Mouse (Mus musculus): Measurements from ENCODE around the gene Gm5862.
"Not testable (repeated sequence)": the region's sequence is repeated elsewhere in the genome, so short reads cannot be mapped to it uniquely, and the experiment has no call there.

The Gm5862 gene

DNA sequence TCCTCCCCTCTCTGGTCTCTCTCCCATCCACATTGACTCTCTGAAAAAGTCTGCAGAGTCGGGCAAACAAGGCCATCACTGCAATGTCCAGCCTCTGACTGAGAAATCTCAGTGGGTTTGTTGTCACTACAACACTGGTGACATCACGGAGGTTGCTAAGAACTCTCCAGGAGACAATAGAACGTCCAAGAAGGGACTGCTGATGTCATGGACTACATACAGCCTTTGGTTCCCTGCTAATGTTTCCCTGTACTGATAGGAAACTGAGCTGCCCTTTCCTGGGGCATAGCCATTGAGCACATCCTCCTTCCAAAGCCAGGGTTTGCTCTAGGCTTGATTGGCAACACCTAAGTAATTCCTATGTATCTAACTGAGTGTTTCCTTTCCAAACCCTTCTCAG is at the start of gene Gm5862:
TSS of gene Gm5862 (minus strand) at position 101 of the 400 bp plus-strand sequence.
- in situ Hi-C loops (cut with MboI; ENCODE audit: unreplicated experiment in 2 of 2), result not testable (repeated sequence)

DNA sequence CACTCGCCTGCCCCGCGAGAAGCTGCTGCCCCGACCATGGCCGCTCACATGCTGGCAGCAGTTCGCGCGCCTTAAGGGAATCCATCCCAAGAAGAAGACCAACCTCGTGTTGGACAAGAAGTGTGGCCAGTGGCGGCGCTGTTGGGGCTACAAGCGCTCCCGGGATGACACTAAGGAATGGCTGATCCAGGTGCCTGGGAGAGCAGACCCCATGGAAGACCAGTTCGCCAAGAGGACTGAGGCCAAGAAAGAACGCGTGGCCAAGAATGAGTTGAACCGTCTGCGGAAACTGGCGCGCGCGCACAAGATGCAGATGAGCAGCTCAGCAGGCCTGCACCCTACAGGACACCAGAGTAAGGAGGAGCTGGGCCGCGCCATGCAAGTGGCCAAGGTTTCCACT is 48.0 kb upstream of the Gm5862 start:
- in situ Hi-C loops (cut with MboI; ENCODE audit: unreplicated experiment in 2 of 2), result no loop called here

DNA sequence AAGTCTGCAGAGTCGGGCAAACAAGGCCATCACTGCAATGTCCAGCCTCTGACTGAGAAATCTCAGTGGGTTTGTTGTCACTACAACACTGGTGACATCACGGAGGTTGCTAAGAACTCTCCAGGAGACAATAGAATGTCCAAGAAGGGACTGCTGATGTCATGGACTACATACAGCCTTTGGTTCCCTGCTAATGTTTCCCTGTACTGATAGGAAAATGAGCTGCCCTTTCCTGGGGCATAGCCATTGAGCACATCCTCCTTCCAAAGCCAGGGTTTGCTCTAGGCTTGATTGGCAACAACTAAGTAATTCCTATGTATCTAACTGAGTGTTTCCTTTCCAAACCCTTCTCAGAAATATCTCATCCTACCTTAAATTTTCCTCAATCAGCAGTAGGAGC is 35.8 kb upstream of the Gm5862 start, which contains the start of gene Gm7347:
TSS of gene Gm7347 (minus strand) at position 101 of the 400 bp plus-strand sequence.
- in situ Hi-C loops (cut with MboI; ENCODE audit: unreplicated experiment in 2 of 2), result not testable (repeated sequence)

DNA sequence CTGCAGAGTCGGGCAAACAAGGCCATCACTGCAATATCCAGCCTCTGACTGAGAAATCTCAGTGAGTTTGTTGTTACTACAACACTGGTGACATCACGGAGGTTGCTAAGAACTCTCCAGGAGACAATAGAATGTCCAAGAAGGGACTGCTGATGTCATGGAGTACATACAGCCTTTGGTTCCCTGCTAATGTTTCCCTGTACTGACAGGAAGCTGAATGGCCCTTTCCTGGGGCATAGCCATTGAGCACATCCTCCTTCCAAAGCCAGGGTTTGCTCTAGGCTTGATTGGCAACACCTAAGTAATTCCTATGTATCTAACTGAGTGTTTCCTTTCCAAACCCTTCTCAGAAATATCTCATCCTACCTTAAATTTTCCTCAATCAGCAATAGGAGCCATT is 16.7 kb upstream of the Gm5862 start, which contains the start of gene Speer4a:
TSS of gene Speer4a (minus strand) at position 101 of the 400 bp plus-strand sequence.
- in situ Hi-C loops (cut with MboI; ENCODE audit: unreplicated experiment in 2 of 2), result loop anchor here in 1 of 2 experiments (25.0 kb wide), 1 partner anchor 102 kb away; the partner anchor contains the start of gene Gm21663

DNA sequence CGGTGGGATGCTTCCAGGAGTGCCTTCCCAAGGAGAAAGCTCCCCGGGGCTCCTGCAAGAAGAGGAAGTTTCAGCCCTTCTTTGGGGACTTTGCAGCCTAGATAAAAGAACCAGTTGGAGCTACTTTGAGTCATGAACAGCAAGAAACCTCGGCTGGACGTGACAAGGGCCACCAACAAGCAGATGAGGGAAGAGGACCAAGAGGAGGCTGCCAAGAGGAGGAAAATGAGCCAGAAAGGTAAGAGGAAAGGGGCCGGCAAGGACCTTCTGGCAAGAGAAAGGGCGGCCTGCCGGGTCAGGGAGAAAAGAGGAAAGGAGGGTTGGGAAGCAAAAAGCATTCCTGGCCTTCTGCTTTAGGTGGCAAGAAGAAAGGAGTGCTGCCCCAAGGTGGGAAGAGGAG is 15.0 kb downstream of the Gm5862 start:
- in situ Hi-C loops (cut with MboI; ENCODE audit: unreplicated experiment in 2 of 2), result not testable (repeated sequence)

DNA sequence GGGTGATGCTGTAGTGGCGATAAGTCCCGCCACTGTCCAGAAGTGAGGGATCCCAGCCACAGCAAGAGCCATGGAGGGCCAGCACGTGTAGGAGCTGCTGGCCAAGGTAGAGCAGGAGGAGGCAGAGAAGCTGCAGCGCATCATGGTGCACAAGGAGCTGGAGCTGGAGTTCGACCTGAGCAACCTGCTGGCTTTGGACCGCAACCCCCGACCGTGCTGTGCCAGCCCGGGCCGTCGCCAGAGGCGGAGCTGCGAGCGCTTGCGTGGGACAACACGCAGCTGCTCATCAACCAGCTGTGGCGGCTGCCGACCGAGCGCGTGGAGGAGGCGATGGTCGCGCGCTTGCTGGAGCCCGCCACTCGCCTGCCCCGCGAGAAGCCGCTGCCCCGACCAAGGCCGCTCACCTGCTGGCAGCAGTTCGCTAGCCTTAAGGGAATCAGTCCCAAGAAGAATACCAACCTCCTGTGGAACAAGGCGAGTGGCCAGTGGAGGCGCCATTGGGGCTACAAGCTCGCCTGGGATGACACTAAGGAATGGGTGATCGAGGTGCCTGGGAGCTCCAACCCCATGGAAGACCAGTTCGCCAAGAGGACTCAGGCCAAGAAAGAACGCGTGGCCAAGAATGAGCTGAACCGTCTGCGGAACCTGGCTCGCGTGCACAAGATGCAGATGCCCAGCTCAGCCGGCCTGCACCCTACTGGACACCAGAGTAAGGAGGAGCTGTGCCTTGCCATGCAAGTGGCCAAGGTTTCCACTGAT is 15.6 kb downstream of the Gm5862 start:
- in situ Hi-C loops (cut with MboI; ENCODE audit: unreplicated experiment in 2 of 2), result not testable (repeated sequence)

DNA sequence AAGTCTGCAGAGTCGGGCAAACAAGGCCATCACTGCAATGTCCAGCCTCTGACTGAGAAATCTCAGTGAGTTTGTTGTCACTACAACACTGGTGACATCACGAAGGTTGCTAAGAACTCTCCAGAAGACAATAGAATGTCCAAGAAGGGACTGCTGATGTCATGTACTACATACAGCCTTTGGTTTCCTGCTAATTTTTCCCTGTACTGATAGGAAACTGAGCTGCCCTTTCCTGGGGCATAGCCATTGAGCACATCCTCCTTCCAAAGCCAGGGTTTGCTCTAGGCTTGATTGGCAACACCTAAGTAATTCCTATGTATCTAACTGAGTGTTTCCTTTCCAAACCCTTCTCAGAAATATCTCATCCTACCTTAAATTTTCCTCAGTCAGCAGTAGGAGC is 18.0 kb downstream of the Gm5862 start, which contains the start of gene Gm1979:
TSS of gene Gm1979 (minus strand) at position 101 of the 400 bp plus-strand sequence.
- in situ Hi-C loops (cut with MboI; ENCODE audit: unreplicated experiment in 2 of 2), result not testable (repeated sequence)

DNA sequence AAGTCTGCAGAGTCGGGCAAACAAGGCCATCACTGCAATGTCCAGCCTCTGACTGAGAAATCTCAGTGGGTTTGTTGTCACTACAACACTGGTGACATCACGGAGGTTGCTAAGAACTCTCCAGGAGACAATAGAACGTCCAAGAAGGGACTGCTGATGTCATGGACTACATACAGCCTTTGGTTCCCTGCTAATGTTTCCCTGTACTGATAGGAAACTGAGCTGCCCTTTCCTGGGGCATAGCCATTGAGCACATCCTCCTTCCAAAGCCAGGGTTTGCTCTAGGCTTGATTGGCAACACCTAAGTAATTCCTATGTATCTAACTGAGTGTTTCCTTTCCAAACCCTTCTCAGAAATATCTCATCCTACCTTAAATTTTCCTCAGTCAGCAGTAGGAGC is 34.2 kb downstream of the Gm5862 start, which contains the start of gene Gm21698:
TSS of gene Gm21698 (minus strand) at position 101 of the 400 bp plus-strand sequence.
- in situ Hi-C loops (cut with MboI; ENCODE audit: unreplicated experiment in 2 of 2), result not testable (repeated sequence)

DNA sequence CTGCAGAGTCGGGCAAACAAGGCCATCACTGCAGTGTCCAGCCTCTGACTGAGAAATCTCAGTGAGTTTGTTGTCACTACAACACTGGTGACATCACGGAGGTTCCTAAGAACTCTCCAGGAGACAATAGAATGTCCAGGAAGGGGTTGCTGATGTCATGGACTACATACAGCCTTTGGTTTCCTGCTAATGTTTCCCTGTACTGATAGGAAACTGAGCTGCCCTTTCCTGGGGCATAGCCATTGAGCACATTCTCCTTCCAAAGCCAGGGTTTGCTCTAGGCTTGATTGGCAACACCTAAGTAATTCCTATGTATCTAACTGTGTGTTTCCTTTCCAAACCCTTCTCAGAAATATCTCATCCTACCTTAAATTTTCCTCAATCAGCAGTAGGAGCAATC is 50.2 kb downstream of the Gm5862 start, which contains the start of gene Gm21680:
TSS of gene Gm21680 (minus strand) at position 101 of the 400 bp plus-strand sequence.
- in situ Hi-C loops (cut with MboI; ENCODE audit: unreplicated experiment in 2 of 2), result not testable (repeated sequence)
